In genomic region chr11:70700613-70701012, GRCm38 (mm10) we compare ENCODE assay signal across 7 mouse cellular contexts. TPM values are rescaled to one million over a fixed set of nuclear protein-coding genes. Genes with fewer than 3 reads are reported as not detected.
A peak's percentile ranks its signal among the peaks of the same experiment; 100 is the strongest.
DNase-seq lines count a peak whose midpoint lies in the region; ATAC-seq and TF ChIP-seq lines count a peak whose summit lies in the region.

No protein-coding gene starts in this region.

- H3K27ac ChIP-seq in intestine, embryonic 15.5 days: peak overlapping the region; percentile 98
- peak overlapping the region; percentile 93 for H3K27ac ChIP-seq in limb, embryonic 13.5 days
- H3K27ac ChIP-seq in midbrain, embryonic 13.5 days: peak overlapping the region; percentile 91
- peak overlapping the region; percentile 35; the same call in 1 of the 2 replicates for H3K27ac ChIP-seq in spleen, adult 2 months (ENCODE audit: insufficient read depth, low read length)

- H3K4me1 ChIP-seq in intestine, embryonic 15.5 days (replicated peaks): peaks cover 18% of the 10 kb centered on the region
- peaks cover 27% of the 10 kb centered on the region for H3K4me1 ChIP-seq in limb, embryonic 13.5 days
- H3K4me1 ChIP-seq in midbrain, embryonic 13.5 days (replicated peaks): peaks cover 25% of the 10 kb centered on the region
- H3K4me1 ChIP-seq in spleen, adult 2 months (ENCODE audit: control insufficient read depth, insufficient read depth, insufficient read length): peaks cover 8% of the 10 kb centered on the region; the same call in 1 of the 2 replicates

- DNase-seq in adrenal gland, adult (ENCODE audit: inconsistent age in 2 of 2, low spot score in 1 of 2): peak; percentile 82 to 94
- DNase-seq in embryo, embryonic 11 days: peak; percentile 64
- peak; percentile 78 to 81 for DNase-seq in gastrocnemius, postnatal 36 days
- peak in 1 of 2 experiments; percentile 53 for DNase-seq in spleen, adult 2 months (ENCODE audit: low read depth in 1 of 2, low spot score in 2 of 2)

- no peak for TF ChIP-seq POLR2A in spleen, adult 2 months (IDR thresholded peaks at IDR 0.05; ENCODE audit: low read depth, low read length)

- under 1% methylated on average over 34 of the region's 34 CpGs for WGBS in intestine, embryonic 15.5 days
- WGBS in limb, embryonic 13.5 days: 2% methylated on average over 34 of the region's 34 CpGs
- WGBS in midbrain, embryonic 13.5 days: under 1% methylated on average over 29 of the region's 34 CpGs
- WGBS in spleen, adult 2 months: under 1% methylated on average over 34 of the region's 34 CpGs

- no peaks in the 10 kb centered on the region for H3K9me3 ChIP-seq in intestine, embryonic 15.5 days
- H3K9me3 ChIP-seq in limb, embryonic 13.5 days: no peaks in the 10 kb centered on the region
- H3K9me3 ChIP-seq in midbrain, embryonic 13.5 days: no peaks in the 10 kb centered on the region

- peak overlapping the region; percentile 92 for H3K9ac ChIP-seq in intestine, embryonic 15.5 days
- peak overlapping the region; percentile 93 for H3K9ac ChIP-seq in limb, embryonic 13.5 days
- peak overlapping the region; percentile 94 for H3K9ac ChIP-seq in midbrain, embryonic 13.5 days (replicated peaks)

- peak overlapping the region; percentile 88 for H3K4me2 ChIP-seq in intestine, embryonic 15.5 days (replicated peaks)
- H3K4me2 ChIP-seq in limb, embryonic 13.5 days (replicated peaks): peak overlapping the region; percentile 83
- peak overlapping the region; percentile 85 for H3K4me2 ChIP-seq in midbrain, embryonic 13.5 days (replicated peaks)

- H3K36me3 ChIP-seq in intestine, embryonic 15.5 days: peaks cover 16% of the 10 kb centered on the region
- H3K36me3 ChIP-seq in limb, embryonic 13.5 days: peaks cover 32% of the 10 kb centered on the region
- peaks cover 23% of the 10 kb centered on the region for H3K36me3 ChIP-seq in midbrain, embryonic 13.5 days
- peaks cover 12% of the 10 kb centered on the region for H3K36me3 ChIP-seq in spleen, adult 2 months (ENCODE audit: control insufficient read depth, insufficient read depth, low read length)

- no peak for TF ChIP-seq CTCF in spleen, adult 2 months (IDR thresholded peaks at IDR 0.05; ENCODE audit: extremely low read depth, insufficient read depth, insufficient read length, insufficient replicate concordance)

- H3K27me3 ChIP-seq in intestine, embryonic 15.5 days (replicated peaks): no peaks in the 10 kb centered on the region
- no peaks in the 10 kb centered on the region for H3K27me3 ChIP-seq in limb, embryonic 13.5 days
- no peaks in the 10 kb centered on the region for H3K27me3 ChIP-seq in midbrain, embryonic 13.5 days
- H3K27me3 ChIP-seq in spleen, adult 2 months (ENCODE audit: control insufficient read depth, insufficient read depth, low read length): no peaks in the 10 kb centered on the region

- intact Hi-C loops in gastrocnemius, postnatal 36 days (cut with DNase I): no loop called here

- peak; percentile 67 for ATAC-seq in intestine, embryonic 15.5 days
- peak; percentile 41 for ATAC-seq in limb, embryonic 13.5 days (ENCODE audit: low FRiP score, low read depth)
- peak; percentile 63 for ATAC-seq in midbrain, embryonic 13.5 days

- peak overlapping the region; percentile 83 for H3K4me3 ChIP-seq in intestine, embryonic 15.5 days (replicated peaks)
- peak overlapping the region; percentile 85 for H3K4me3 ChIP-seq in limb, embryonic 13.5 days
- peak overlapping the region; percentile 80 for H3K4me3 ChIP-seq in midbrain, embryonic 13.5 days (replicated peaks)
- peak overlapping the region; percentile 78 for H3K4me3 ChIP-seq in spleen, adult 2 months (ENCODE audit: extremely low read depth, insufficient read depth, insufficient read length)

RNA-seq across cellular contexts. Expression of gene Kif1c, which starts 0.3 kb away (rescaled TPM):
- total RNA-seq in gastrocnemius, postnatal 36 days (2021): 100 to 1,000 TPM; 460 to 537 TPM
- polyA plus RNA-seq in intestine, embryonic 15.5 days (2015; fragmentation: Nextera tagmentation; extraction: Ambion mirVana): 4.4 TPM in 2 replicates
- polyA plus RNA-seq in limb, embryonic 13.5 days (2015; fragmentation: Nextera tagmentation; extraction: Ambion mirVana): 3.4 and 3.6 TPM in 2 replicates
- polyA plus RNA-seq in midbrain, embryonic 13.5 days (2015; fragmentation: Nextera tagmentation; extraction: Ambion mirVana): 1.4 and 2.1 TPM in 2 replicates
- 17.5 and 19.5 TPM in 2 replicates for polyA plus RNA-seq in spleen, adult 2 months (2012; rRNA removed)

RNA-seq across cellular contexts. Expression of gene Inca1, which starts 0.7 kb away (rescaled TPM):
- total RNA-seq in gastrocnemius, postnatal 36 days (2021): 1 to 10 TPM; 3.7 to 4.5 TPM
- polyA plus RNA-seq in intestine, embryonic 15.5 days (2015; fragmentation: Nextera tagmentation; extraction: Ambion mirVana): 1.4 and 1.5 TPM in 2 replicates
- polyA plus RNA-seq in limb, embryonic 13.5 days (2015; fragmentation: Nextera tagmentation; extraction: Ambion mirVana): 1.6 and 1.8 TPM in 2 replicates
- polyA plus RNA-seq in midbrain, embryonic 13.5 days (2015; fragmentation: Nextera tagmentation; extraction: Ambion mirVana): 0.94 and 1.8 TPM in 2 replicates
- 0.70 and 0.76 TPM in 2 replicates for polyA plus RNA-seq in spleen, adult 2 months (2012; rRNA removed)

RNA-seq across cellular contexts. Expression of gene Camta2, which starts 12.7 kb away (rescaled TPM):
- total RNA-seq in gastrocnemius, postnatal 36 days (2021): 10 to 100 TPM; 36.8 to 38.8 TPM
- 12.1 and 13.5 TPM in 2 replicates for polyA plus RNA-seq in intestine, embryonic 15.5 days (2015; fragmentation: Nextera tagmentation; extraction: Ambion mirVana)
- polyA plus RNA-seq in limb, embryonic 13.5 days (2015; fragmentation: Nextera tagmentation; extraction: Ambion mirVana): 11.8 and 15.1 TPM in 2 replicates
- 15.3 and 16.4 TPM in 2 replicates for polyA plus RNA-seq in midbrain, embryonic 13.5 days (2015; fragmentation: Nextera tagmentation; extraction: Ambion mirVana)
- 36.6 and 38.8 TPM in 2 replicates for polyA plus RNA-seq in spleen, adult 2 months (2012; rRNA removed)

RNA-seq across cellular contexts. Expression of gene Spag7, which starts 31.4 kb away (rescaled TPM):
- 10 to 100 TPM; 78.9 to 81.6 TPM for total RNA-seq in gastrocnemius, postnatal 36 days (2021)
- polyA plus RNA-seq in intestine, embryonic 15.5 days (2015; fragmentation: Nextera tagmentation; extraction: Ambion mirVana): 132 and 154 TPM in 2 replicates
- 159 and 165 TPM in 2 replicates for polyA plus RNA-seq in limb, embryonic 13.5 days (2015; fragmentation: Nextera tagmentation; extraction: Ambion mirVana)
- polyA plus RNA-seq in midbrain, embryonic 13.5 days (2015; fragmentation: Nextera tagmentation; extraction: Ambion mirVana): 180 and 181 TPM in 2 replicates
- 20.0 and 20.2 TPM in 2 replicates for polyA plus RNA-seq in spleen, adult 2 months (2012; rRNA removed)

RNA-seq across cellular contexts. Expression of gene Eno3, which starts 43.6 kb away (rescaled TPM):
- 1,000 to 10,000 TPM; 8,161 to 9,332 TPM for total RNA-seq in gastrocnemius, postnatal 36 days (2021)
- polyA plus RNA-seq in intestine, embryonic 15.5 days (2015; fragmentation: Nextera tagmentation; extraction: Ambion mirVana): 12.1 and 15.6 TPM in 2 replicates
- polyA plus RNA-seq in limb, embryonic 13.5 days (2015; fragmentation: Nextera tagmentation; extraction: Ambion mirVana): 52.3 and 57.1 TPM in 2 replicates
- 8.0 and 9.5 TPM in 2 replicates for polyA plus RNA-seq in midbrain, embryonic 13.5 days (2015; fragmentation: Nextera tagmentation; extraction: Ambion mirVana)
- 15.3 and 20.0 TPM in 2 replicates for polyA plus RNA-seq in spleen, adult 2 months (2012; rRNA removed)

Comparison
In these comparisons a context has a peak if more than half of its experiments do, and no peak if none do; other contexts are left out.
1. H3K27ac ChIP-seq: peak in every context shown above with its lines; median percentile 98 in intestine, embryonic 15.5 days; 93 in limb, embryonic 13.5 days; 91 in midbrain, embryonic 13.5 days; 35 in spleen, adult 2 months.